Mouse (Mus musculus): ENCODE data around the gene Hnrnph1. TPM values are rescaled to one million over a fixed set of nuclear protein-coding genes. Genes with fewer than 3 reads are reported as not detected.

Hnrnph1 gene
- total RNA-seq, 2 experiments from 2014 or later: 102 to 128 TPM

- intact Hi-C loops (cut with DNase I): no loop called here
- DNase-seq (ENCODE audit: low spot score): no peak
These were observed 20.0 kb downstream of the Hnrnph1 start for GRCm38 (mm10) chr11:50396766-50397307.

- DNase-seq (ENCODE audit: low spot score): no peak
- intact Hi-C loops (cut with DNase I): no loop called here
These were observed 20.5 kb downstream of the Hnrnph1 start for GRCm38 (mm10) chr11:50397316-50397715.

- DNase-seq (ENCODE audit: low spot score): no peak
- intact Hi-C loops (cut with DNase I): no loop called here
These were observed 22.0 kb downstream of the Hnrnph1 start for GRCm38 (mm10) chr11:50398803-50399202.

GRCm38 (mm10) chr11:50402481-50402880 is 25.7 kb downstream of the Hnrnph1 start:
- intact Hi-C loops (cut with DNase I): no loop called here
- no peak for DNase-seq (ENCODE audit: low spot score)

GRCm38 (mm10) chr11:50403367-50404014 is 26.7 kb downstream of the Hnrnph1 start:
- no peak for DNase-seq (ENCODE audit: low spot score)
- intact Hi-C loops (cut with DNase I): no loop called here

GRCm38 (mm10) chr11:50407235-50407634 is 30.4 kb downstream of the Hnrnph1 start:
- no peak for DNase-seq (ENCODE audit: low spot score)
- intact Hi-C loops (cut with DNase I): no loop called here

GRCm38 (mm10) chr11:50415563-50416241 is 38.9 kb downstream of the Hnrnph1 start:
- DNase-seq (ENCODE audit: low spot score): no peak
- intact Hi-C loops (cut with DNase I): no loop called here

GRCm38 (mm10) chr11:50417856-50418255 is 41.1 kb downstream of the Hnrnph1 start:
- no peak for DNase-seq (ENCODE audit: low spot score)
- intact Hi-C loops (cut with DNase I): no loop called here

GRCm38 (mm10) chr11:50421461-50421860 is 44.7 kb downstream of the Hnrnph1 start:
- intact Hi-C loops (cut with DNase I): no loop called here
- no peak for DNase-seq (ENCODE audit: low spot score)

GRCm38 (mm10) chr11:50421934-50422780 is 45.4 kb downstream of the Hnrnph1 start:
- no peak for DNase-seq (ENCODE audit: low spot score)
- intact Hi-C loops (cut with DNase I): no loop called here

GRCm38 (mm10) chr11:50426056-50426455 is 49.3 kb downstream of the Hnrnph1 start:
- intact Hi-C loops (cut with DNase I): no loop called here
- no peak for DNase-seq (ENCODE audit: low spot score)

- peak; percentile 72 for DNase-seq (ENCODE audit: low spot score)
- intact Hi-C loops (cut with DNase I): no loop called here
These were observed 53.7 kb downstream of the Hnrnph1 start, which contains the start of gene Rufy1 for GRCm38 (mm10) chr11:50430277-50431133. Rufy1 (minus strand) TSS chr11:50431125.

GRCm38 (mm10) chr11:50431134-50432068 is 54.6 kb downstream of the Hnrnph1 start:
- DNase-seq (ENCODE audit: low spot score): no peak
- intact Hi-C loops (cut with DNase I): no loop called here

GRCm38 (mm10) chr11:50432069-50432440 is 55.3 kb downstream of the Hnrnph1 start:
- intact Hi-C loops (cut with DNase I): no loop called here

GRCm38 (mm10) chr11:50432896-50433295 is 56.1 kb downstream of the Hnrnph1 start:
- no peak for DNase-seq (ENCODE audit: low spot score)
- intact Hi-C loops (cut with DNase I): no loop called here

More at GRCm38 (mm10) chr11:50432069-50432440, 55.3 kb downstream of the Hnrnph1 start:
- no peak for DNase-seq (ENCODE audit: low spot score)

All from heart, postnatal 25 days (tissue).